Mouse (Mus musculus): ENCODE measurements around the gene Vps72.

Vps72 gene

DNA sequence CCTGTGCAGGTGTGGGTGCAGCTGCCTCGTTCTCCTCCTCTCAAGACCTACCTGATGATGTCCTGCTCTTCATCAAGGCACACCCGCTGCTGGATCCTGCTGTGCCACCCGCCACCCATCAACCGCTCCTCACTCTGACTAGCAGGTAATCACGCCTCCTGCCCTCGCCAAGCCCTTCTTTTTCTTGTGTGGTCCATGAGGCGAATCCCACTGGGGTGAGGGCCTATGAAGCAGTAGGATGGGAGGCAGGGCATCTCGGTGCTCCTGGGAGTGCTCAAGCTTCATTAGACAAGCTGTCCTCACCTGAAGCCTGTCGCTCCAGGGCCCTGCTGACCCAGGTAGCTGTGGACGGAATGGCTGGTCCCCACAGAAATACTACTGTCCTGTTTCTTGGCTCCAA, 59.2 kb downstream of the Vps72 start:
- no peak for DNase-seq (ENCODE audit: low spot score)

DNA sequence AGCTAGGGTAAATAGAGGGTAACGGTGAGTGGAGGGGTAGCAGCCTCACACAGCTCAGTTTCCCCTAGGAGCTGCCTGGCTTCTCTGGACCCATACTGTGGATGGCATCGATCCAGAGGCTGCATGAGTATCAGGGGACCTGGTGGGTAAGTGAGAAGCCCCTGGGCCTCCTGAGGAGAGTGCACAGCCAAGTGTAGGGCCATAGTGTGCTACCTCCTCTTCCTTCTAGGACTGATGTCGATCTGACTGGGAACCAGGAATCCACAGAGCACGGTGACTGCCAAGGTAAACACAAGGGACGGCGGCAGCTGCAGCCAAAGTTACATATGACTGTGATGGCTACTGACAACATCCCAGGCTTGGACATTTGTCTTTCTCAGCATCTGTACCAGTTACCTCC, 60.3 kb downstream of the Vps72 start:
- DNase-seq (ENCODE audit: low spot score), result no peak
